Mouse (Mus musculus): ENCODE results near the gene Tanc1. TPM values are rescaled to one million over a fixed set of nuclear protein-coding genes. Genes with fewer than 3 reads are reported as not detected.

Gene Tanc1
- polyA plus RNA-seq, 1 experiment from 2014 or later: 24.8 TPM

GRCm38 (mm10) chr2:59819415-59819814 lies 207.6 kb downstream of the Tanc1 start:
- H3K36me3 ChIP-seq (ENCODE audit: control insufficient read depth, insufficient read depth, low read length): peaks cover 55% of the 10 kb centered on the region
- no peaks in the 10 kb centered on the region for H3K27me3 ChIP-seq (replicated peaks; ENCODE audit: control insufficient read depth, insufficient read depth, low read length)
- no peak for ATAC-seq (replicated peaks; ENCODE audit: low FRiP score, low TSS enrichment, low read depth)
- no peak overlapping the region for H3K27ac ChIP-seq (ENCODE audit: low read depth)
- H3K4me2 ChIP-seq (ENCODE audit: low read length): no peak overlapping the region
- no peak overlapping the region for H3K4me3 ChIP-seq (ENCODE audit: low read depth, low read length)
- H3K9ac ChIP-seq (ENCODE audit: low read length): no peak overlapping the region
- no peaks in the 10 kb centered on the region for H3K9me3 ChIP-seq (ENCODE audit: control insufficient read depth, low read length)
- no peak for DNase-seq (ENCODE audit: low spot score)
- H3K4me1 ChIP-seq (replicated peaks; ENCODE audit: control insufficient read depth, insufficient read depth, low read length): no peaks in the 10 kb centered on the region
- WGBS: 81% methylated on average over 6 of the region's 6 CpGs

DNA sequence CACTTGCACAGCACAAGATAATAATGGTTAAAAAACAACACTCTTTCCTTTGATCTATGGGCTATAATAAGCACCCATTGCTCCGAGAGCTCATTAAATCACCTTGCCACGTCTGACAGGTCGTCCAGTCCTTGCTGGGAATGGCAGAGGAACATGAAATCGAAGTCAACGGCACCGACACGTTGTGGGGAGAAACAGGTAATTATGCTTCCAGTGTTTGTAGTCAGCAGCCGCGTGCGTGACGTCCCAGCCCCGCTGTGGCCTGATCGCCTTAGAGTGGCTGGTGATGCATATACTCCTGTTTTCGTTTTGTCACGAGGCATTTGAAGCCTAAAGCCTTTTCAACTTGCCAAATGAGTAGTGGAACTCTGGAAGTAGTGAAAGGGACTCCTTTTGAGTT lies 208.2 kb downstream of the Tanc1 start:
- 90% methylated on average over 15 of the region's 15 CpGs for WGBS
- Histone ChIP-seq H3K4me1 (replicated peaks; ENCODE audit: control insufficient read depth, insufficient read depth, low read length) (no peaks in the 10 kb centered on the region), H3K36me3 (ENCODE audit: control insufficient read depth, insufficient read depth, low read length) (peaks cover 52% of the 10 kb centered on the region), H3K4me3 (ENCODE audit: low read depth, low read length) (no peak overlapping the region), H3K27ac (ENCODE audit: low read depth) (no peak overlapping the region), H3K27me3 (replicated peaks; ENCODE audit: control insufficient read depth, insufficient read depth, low read length) (no peaks in the 10 kb centered on the region), H3K9me3 (ENCODE audit: control insufficient read depth, low read length) (no peaks in the 10 kb centered on the region), H3K4me2 (ENCODE audit: low read length) (no peak overlapping the region), H3K9ac (ENCODE audit: low read length) (no peak overlapping the region)
- ATAC-seq (replicated peaks; ENCODE audit: low FRiP score, low TSS enrichment, low read depth) (no peak), DNase-seq (ENCODE audit: low spot score) (no peak)

GRCm38 (mm10) chr2:59821044-59821443 lies 209.2 kb downstream of the Tanc1 start:
- H3K4me3 ChIP-seq (ENCODE audit: low read depth, low read length): no peak overlapping the region
- no peaks in the 10 kb centered on the region for H3K27me3 ChIP-seq (replicated peaks; ENCODE audit: control insufficient read depth, insufficient read depth, low read length)
- no peaks in the 10 kb centered on the region for H3K9me3 ChIP-seq (ENCODE audit: control insufficient read depth, low read length)
- DNase-seq (ENCODE audit: low spot score): no peak
- ATAC-seq (replicated peaks; ENCODE audit: low FRiP score, low TSS enrichment, low read depth): no peak
- H3K4me1 ChIP-seq (replicated peaks; ENCODE audit: control insufficient read depth, insufficient read depth, low read length): no peaks in the 10 kb centered on the region
- peaks cover 43% of the 10 kb centered on the region for H3K36me3 ChIP-seq (ENCODE audit: control insufficient read depth, insufficient read depth, low read length)
- no peak overlapping the region for H3K9ac ChIP-seq (ENCODE audit: low read length)
- H3K27ac ChIP-seq (ENCODE audit: low read depth): no peak overlapping the region
- WGBS: 58% methylated on average over 2 of the region's 2 CpGs
- no peak overlapping the region for H3K4me2 ChIP-seq (ENCODE audit: low read length)

GRCm38 (mm10) chr2:59824289-59824688 lies 212.4 kb downstream of the Tanc1 start:
- H3K36me3 ChIP-seq (ENCODE audit: control insufficient read depth, insufficient read depth, low read length): peaks cover 16% of the 10 kb centered on the region
- no peak overlapping the region for H3K4me3 ChIP-seq (ENCODE audit: low read depth, low read length)
- H3K27me3 ChIP-seq (replicated peaks; ENCODE audit: control insufficient read depth, insufficient read depth, low read length): no peaks in the 10 kb centered on the region
- H3K9ac ChIP-seq (ENCODE audit: low read length): no peak overlapping the region
- 69% methylated on average over 8 of the region's 8 CpGs for WGBS
- no peak overlapping the region for H3K27ac ChIP-seq (ENCODE audit: low read depth)
- ATAC-seq (replicated peaks; ENCODE audit: low FRiP score, low TSS enrichment, low read depth) (no peak), DNase-seq (ENCODE audit: low spot score) (no peak)
- H3K9me3 ChIP-seq (ENCODE audit: control insufficient read depth, low read length): no peaks in the 10 kb centered on the region
- no peak overlapping the region for H3K4me2 ChIP-seq (ENCODE audit: low read length)
- peaks cover 12% of the 10 kb centered on the region for H3K4me1 ChIP-seq (replicated peaks; ENCODE audit: control insufficient read depth, insufficient read depth, low read length)

DNA sequence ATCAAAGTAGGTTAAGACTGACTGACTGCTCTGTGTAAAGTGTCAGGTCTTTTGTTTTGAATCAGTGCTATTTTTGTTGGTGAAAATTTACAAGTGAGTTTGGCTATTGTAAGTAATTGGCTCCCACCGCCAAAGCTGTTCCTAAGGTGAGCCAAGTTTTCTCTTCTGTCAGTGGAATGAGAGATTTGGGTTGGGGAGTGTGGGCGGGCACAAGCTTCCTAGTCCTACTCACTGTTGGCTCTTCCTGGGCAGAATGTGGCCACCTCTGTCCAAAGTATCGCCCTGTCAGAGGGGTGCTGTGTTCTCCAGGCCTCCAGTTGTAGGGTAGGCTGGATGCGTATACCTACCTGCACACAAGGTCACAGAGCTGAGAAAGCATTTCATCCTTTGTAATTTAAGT lies 213.5 kb downstream of the Tanc1 start:
- no peak for DNase-seq (ENCODE audit: low spot score)
- Histone ChIP-seq H3K9ac (ENCODE audit: low read length) (no peak overlapping the region), H3K27ac (ENCODE audit: low read depth) (no peak overlapping the region), H3K4me1 (replicated peaks; ENCODE audit: control insufficient read depth, insufficient read depth, low read length) (peaks cover 21% of the 10 kb centered on the region), H3K27me3 (replicated peaks; ENCODE audit: control insufficient read depth, insufficient read depth, low read length) (no peaks in the 10 kb centered on the region), H3K36me3 (ENCODE audit: control insufficient read depth, insufficient read depth, low read length) (peaks cover 7% of the 10 kb centered on the region; the same call in 1 of the 2 replicates), H3K9me3 (ENCODE audit: control insufficient read depth, low read length) (no peaks in the 10 kb centered on the region), H3K4me2 (ENCODE audit: low read length) (no peak overlapping the region), H3K4me3 (ENCODE audit: low read depth, low read length) (no peak overlapping the region)
- ATAC-seq (replicated peaks; ENCODE audit: low FRiP score, low TSS enrichment, low read depth): no peak
- 87% methylated on average over 4 of the region's 4 CpGs for WGBS

GRCm38 (mm10) chr2:59828103-59828655 lies 216.3 kb downstream of the Tanc1 start:
- Histone ChIP-seq H3K27ac (ENCODE audit: low read depth) (no peak overlapping the region), H3K9ac (ENCODE audit: low read length) (no peak overlapping the region)
- DNase-seq (ENCODE audit: low spot score): no peak

GRCm38 (mm10) chr2:59828777-59829508 lies 217.1 kb downstream of the Tanc1 start:
- Histone ChIP-seq H3K27ac (ENCODE audit: low read depth) (peak overlapping the region; percentile 64), H3K4me1 (replicated peaks; ENCODE audit: control insufficient read depth, insufficient read depth, low read length) (peaks cover 23% of the 10 kb centered on the region), H3K4me3 (ENCODE audit: low read depth, low read length) (no peak overlapping the region), H3K4me2 (ENCODE audit: low read length) (peak overlapping the region; percentile 11; the same call in 1 of the 2 replicates), H3K9me3 (ENCODE audit: control insufficient read depth, low read length) (no peaks in the 10 kb centered on the region), H3K9ac (ENCODE audit: low read length) (no peak overlapping the region), H3K36me3 (ENCODE audit: control insufficient read depth, insufficient read depth, low read length) (peaks cover 7% of the 10 kb centered on the region), H3K27me3 (replicated peaks; ENCODE audit: control insufficient read depth, insufficient read depth, low read length) (no peaks in the 10 kb centered on the region)
- WGBS: 21% methylated on average over 14 of the region's 14 CpGs
- DNase-seq (ENCODE audit: low spot score) (peak; percentile 60), ATAC-seq (replicated peaks; ENCODE audit: low FRiP score, low TSS enrichment, low read depth) (peak; percentile 49; the same call in 1 of the 2 replicates)

More at GRCm38 (mm10) chr2:59828103-59828655, 216.3 kb downstream of the Tanc1 start:
- ATAC-seq (replicated peaks; ENCODE audit: low FRiP score, low TSS enrichment, low read depth): no peak
- Histone ChIP-seq H3K9me3 (ENCODE audit: control insufficient read depth, low read length) (no peaks in the 10 kb centered on the region), H3K27me3 (replicated peaks; ENCODE audit: control insufficient read depth, insufficient read depth, low read length) (no peaks in the 10 kb centered on the region), H3K4me3 (ENCODE audit: low read depth, low read length) (no peak overlapping the region), H3K4me2 (ENCODE audit: low read length) (no peak overlapping the region), H3K36me3 (ENCODE audit: control insufficient read depth, insufficient read depth, low read length) (no peaks in the 10 kb centered on the region; the same call in 1 of the 2 replicates), H3K4me1 (replicated peaks; ENCODE audit: control insufficient read depth, insufficient read depth, low read length) (peaks cover 23% of the 10 kb centered on the region)
- 70% methylated on average over 11 of the region's 11 CpGs for WGBS

DNA sequence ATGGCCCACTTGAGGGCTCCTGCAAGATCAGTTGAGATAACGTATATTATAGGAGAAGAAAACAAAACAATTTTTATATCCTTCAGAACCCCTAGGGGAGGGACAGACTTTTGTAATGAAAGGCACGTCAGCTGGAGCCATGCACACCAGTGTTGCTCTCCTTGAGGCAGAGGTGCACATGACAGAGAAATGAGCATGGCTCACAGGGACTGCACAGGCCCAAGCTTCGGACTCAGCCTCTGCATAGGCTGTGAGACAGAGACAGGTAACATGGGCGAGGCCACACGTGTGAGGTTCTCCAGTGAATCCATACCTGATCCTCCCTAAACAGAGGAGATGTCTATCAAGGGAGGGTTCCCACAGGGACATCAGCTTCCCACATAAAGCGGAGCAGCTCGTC lies 217.9 kb downstream of the Tanc1 start:
- H3K9ac ChIP-seq (ENCODE audit: low read length): no peak overlapping the region
- H3K36me3 ChIP-seq (ENCODE audit: control insufficient read depth, insufficient read depth, low read length): peaks cover 15% of the 10 kb centered on the region
- H3K4me2 ChIP-seq (ENCODE audit: low read length): no peak overlapping the region
- peak overlapping the region; percentile 64; the same call in 1 of the 2 replicates for H3K27ac ChIP-seq (ENCODE audit: low read depth)
- peaks cover 23% of the 10 kb centered on the region for H3K4me1 ChIP-seq (replicated peaks; ENCODE audit: control insufficient read depth, insufficient read depth, low read length)
- 73% methylated on average over 7 of the region's 7 CpGs for WGBS
- no peaks in the 10 kb centered on the region for H3K9me3 ChIP-seq (ENCODE audit: control insufficient read depth, low read length)
- H3K27me3 ChIP-seq (replicated peaks; ENCODE audit: control insufficient read depth, insufficient read depth, low read length): no peaks in the 10 kb centered on the region
- H3K4me3 ChIP-seq (ENCODE audit: low read depth, low read length): no peak overlapping the region
- ATAC-seq (replicated peaks; ENCODE audit: low FRiP score, low TSS enrichment, low read depth) (no peak), DNase-seq (ENCODE audit: low spot score) (no peak)

- ATAC-seq (replicated peaks; ENCODE audit: low FRiP score, low TSS enrichment, low read depth): no peak
Observed at GRCm38 (mm10) chr2:59830151-59830550, 218.3 kb downstream of the Tanc1 start.

More at GRCm38 (mm10) chr2:59830151-59830550, 218.3 kb downstream of the Tanc1 start:
- H3K27me3 ChIP-seq (replicated peaks; ENCODE audit: control insufficient read depth, insufficient read depth, low read length): no peaks in the 10 kb centered on the region
- no peak overlapping the region for H3K27ac ChIP-seq (ENCODE audit: low read depth)
- WGBS: 31% methylated on average over 9 of the region's 9 CpGs
- H3K4me1 ChIP-seq (replicated peaks; ENCODE audit: control insufficient read depth, insufficient read depth, low read length): peaks cover 23% of the 10 kb centered on the region
- no peaks in the 10 kb centered on the region for H3K9me3 ChIP-seq (ENCODE audit: control insufficient read depth, low read length)
- H3K4me3 ChIP-seq (ENCODE audit: low read depth, low read length): no peak overlapping the region
- peaks cover 19% of the 10 kb centered on the region for H3K36me3 ChIP-seq (ENCODE audit: control insufficient read depth, insufficient read depth, low read length)
- no peak overlapping the region for H3K4me2 ChIP-seq (ENCODE audit: low read length)
- DNase-seq (ENCODE audit: low spot score): peak; percentile 58
- H3K9ac ChIP-seq (ENCODE audit: low read length): no peak overlapping the region
